Mouse (Mus musculus): Measurements from ENCODE around the gene Med31. TPM values are rescaled to one million over a fixed set of nuclear protein-coding genes. Genes with fewer than 3 reads are reported as not detected.

Med31 gene
- polyA plus RNA-seq, 1 experiment from 2014 or later, result 45.6 TPM

Other genes with a start within 250 kb of the Med31 start
- gene Aipl1, start 178.1 kb downstream of the Med31 start, polyA plus RNA-seq (2014; fragmentation: Nextera tagmentation; extraction: Ambion mirVana), result 0.09 and 0.24 TPM in 2 replicates
- 140 and 144 TPM in 2 replicates for gene Pimreg, start 173.6 kb downstream of the Med31 start, polyA plus RNA-seq (2014; fragmentation: Nextera tagmentation; extraction: Ambion mirVana)
- gene Pitpnm3, start 79.8 kb downstream of the Med31 start, polyA plus RNA-seq (2014; fragmentation: Nextera tagmentation; extraction: Ambion mirVana), result 0.07 and 0.09 TPM in 2 replicates
- gene Gm43951, start 8.8 kb downstream of the Med31 start, polyA plus RNA-seq (2014; fragmentation: Nextera tagmentation; extraction: Ambion mirVana), result not detected in 2 replicates
- 9.5 and 18.1 TPM in 2 replicates for gene 4933427D14Rik, start 8.1 kb downstream of the Med31 start, polyA plus RNA-seq (2014; fragmentation: Nextera tagmentation; extraction: Ambion mirVana)
- 207 and 237 TPM in 2 replicates for gene Txndc17, start 8.0 kb downstream of the Med31 start, polyA plus RNA-seq (2014; fragmentation: Nextera tagmentation; extraction: Ambion mirVana)
- 0.15 and 0.26 TPM in 2 replicates for gene Slc13a5, start 51.6 kb upstream of the Med31 start, polyA plus RNA-seq (2014; fragmentation: Nextera tagmentation; extraction: Ambion mirVana)
- gene Xaf1, start 86.0 kb upstream of the Med31 start, polyA plus RNA-seq (2014; fragmentation: Nextera tagmentation; extraction: Ambion mirVana), result 4.2 and 4.8 TPM in 2 replicates
- gene Fbxo39, start 98.9 kb upstream of the Med31 start, polyA plus RNA-seq (2014; fragmentation: Nextera tagmentation; extraction: Ambion mirVana), result not detected in 2 replicates
- gene Tekt1, start 146.8 kb upstream of the Med31 start, polyA plus RNA-seq (2014; fragmentation: Nextera tagmentation; extraction: Ambion mirVana), result 5.8 and 8.3 TPM in 2 replicates
- gene Smtnl2, start 196.1 kb upstream of the Med31 start, polyA plus RNA-seq (2014; fragmentation: Nextera tagmentation; extraction: Ambion mirVana), result 30.0 and 56.1 TPM in 2 replicates
- 0.31 and 0.76 TPM in 2 replicates for gene Ggt6, start 219.9 kb upstream of the Med31 start, polyA plus RNA-seq (2014; fragmentation: Nextera tagmentation; extraction: Ambion mirVana)
- 129 and 173 TPM in 2 replicates for gene Mybbp1a, start 225.8 kb upstream of the Med31 start, polyA plus RNA-seq (2014; fragmentation: Nextera tagmentation; extraction: Ambion mirVana)

Data from kidney, embryonic 14.5 days (tissue).